Mouse (Mus musculus): Measurements from ENCODE around the gene Sytl1. TPM values are rescaled to one million over a fixed set of nuclear protein-coding genes. Genes with fewer than 3 reads are reported as not detected.
A peak's percentile ranks its signal among the peaks of the same experiment; 100 is the strongest.

The Sytl1 gene
- polyA plus RNA-seq, 1 experiment from 2014 or later = 9.3 TPM

- H3K36me3 ChIP-seq (ENCODE audit: control insufficient read depth, insufficient read depth, low read length) = no peaks in the 10 kb centered on the region
- ATAC-seq (ENCODE audit: insufficient number of reproducible peaks, insufficient read depth, low FRiP score, low read depth) = peak; percentile 67
These were observed 50.2 kb downstream of the Sytl1 start for GRCm38 (mm10) chr4:133212562-133213267.

GRCm38 (mm10) chr4:133211751-133212561 is 51.0 kb downstream of the Sytl1 start, which contains the start of the genes Cd164l2 and Gpr3:
Gene Cd164l2 (plus strand): TSS chr4:133212131.
Gene Gpr3 (minus strand): TSS chr4:133212536.
- ATAC-seq (ENCODE audit: insufficient number of reproducible peaks, insufficient read depth, low FRiP score, low read depth) = peak; percentile 31; the same call in 1 of the 2 replicates
- peak within 1 kb of the TSS; percentile 42; the same call in 1 of the 2 replicates for H3K9ac ChIP-seq (replicated peaks; ENCODE audit: low read depth, low read length)
- H3K4me2 ChIP-seq (replicated peaks; ENCODE audit: low read depth, low read length) = peak within 1 kb of the TSS; percentile 99
- H3K27me3 ChIP-seq (ENCODE audit: control insufficient read depth, insufficient read depth, low read length) = no peaks in the 10 kb centered on the region
- no peak within 1 kb of the TSS for H3K27ac ChIP-seq (ENCODE audit: low read length)
- H3K9me3 ChIP-seq (ENCODE audit: control insufficient read depth, low read depth, low read length) = no peaks in the 10 kb centered on the region
- peaks cover 15% of the 10 kb centered on the region; the same call in 1 of the 2 replicates for H3K4me1 ChIP-seq (ENCODE audit: control insufficient read depth, insufficient read depth, low read length)
- 2% methylated on average over 48 of the region's 52 CpGs for WGBS
- H3K4me3 ChIP-seq (ENCODE audit: low read depth, low read length) = peak within 1 kb of the TSS; percentile 64
- H3K36me3 ChIP-seq (ENCODE audit: control insufficient read depth, insufficient read depth, low read length) = no peaks in the 10 kb centered on the region

More at GRCm38 (mm10) chr4:133212562-133213267, 50.2 kb downstream of the Sytl1 start:
- no peaks in the 10 kb centered on the region for H3K9me3 ChIP-seq (ENCODE audit: control insufficient read depth, low read depth, low read length)
- H3K27me3 ChIP-seq (ENCODE audit: control insufficient read depth, insufficient read depth, low read length) = no peaks in the 10 kb centered on the region
- H3K4me2 ChIP-seq (replicated peaks; ENCODE audit: low read depth, low read length) = peak overlapping the region; percentile 99
- H3K9ac ChIP-seq (replicated peaks; ENCODE audit: low read depth, low read length) = peak overlapping the region; percentile 42; the same call in 1 of the 2 replicates
- H3K27ac ChIP-seq (ENCODE audit: low read length) = no peak overlapping the region
- peaks cover 15% of the 10 kb centered on the region; the same call in 1 of the 2 replicates for H3K4me1 ChIP-seq (ENCODE audit: control insufficient read depth, insufficient read depth, low read length)
- H3K4me3 ChIP-seq (ENCODE audit: low read depth, low read length) = peak overlapping the region; percentile 64
- WGBS = 1% methylated on average over 44 of the region's 44 CpGs

- Histone ChIP-seq H3K4me3 (ENCODE audit: low read depth, low read length) (no peak overlapping the region), H3K4me1 (ENCODE audit: control insufficient read depth, insufficient read depth, low read length) (peaks cover 15% of the 10 kb centered on the region; the same call in 1 of the 2 replicates), H3K27me3 (ENCODE audit: control insufficient read depth, insufficient read depth, low read length) (no peaks in the 10 kb centered on the region), H3K9me3 (ENCODE audit: control insufficient read depth, low read depth, low read length) (no peaks in the 10 kb centered on the region), H3K9ac (replicated peaks; ENCODE audit: low read depth, low read length) (no peak overlapping the region), H3K27ac (ENCODE audit: low read length) (no peak overlapping the region), H3K36me3 (ENCODE audit: control insufficient read depth, insufficient read depth, low read length) (no peaks in the 10 kb centered on the region), H3K4me2 (replicated peaks; ENCODE audit: low read depth, low read length) (no peak overlapping the region)
- 96% methylated on average over 19 of the region's 19 CpGs for WGBS
- no peak for ATAC-seq (ENCODE audit: insufficient number of reproducible peaks, insufficient read depth, low FRiP score, low read depth)
These were observed 52.0 kb downstream of the Sytl1 start for GRCm38 (mm10) chr4:133210788-133211390.

GRCm38 (mm10) chr4:133210023-133210787 is 52.7 kb downstream of the Sytl1 start:
- Histone ChIP-seq H3K27ac (ENCODE audit: low read length) (no peak overlapping the region), H3K4me1 (ENCODE audit: control insufficient read depth, insufficient read depth, low read length) (peaks cover 15% of the 10 kb centered on the region; the same call in 1 of the 2 replicates), H3K4me3 (ENCODE audit: low read depth, low read length) (no peak overlapping the region), H3K4me2 (replicated peaks; ENCODE audit: low read depth, low read length) (no peak overlapping the region), H3K36me3 (ENCODE audit: control insufficient read depth, insufficient read depth, low read length) (no peaks in the 10 kb centered on the region), H3K27me3 (ENCODE audit: control insufficient read depth, insufficient read depth, low read length) (no peaks in the 10 kb centered on the region), H3K9ac (replicated peaks; ENCODE audit: low read depth, low read length) (no peak overlapping the region), H3K9me3 (ENCODE audit: control insufficient read depth, low read depth, low read length) (no peaks in the 10 kb centered on the region)
- 94% methylated on average over 24 of the region's 24 CpGs for WGBS
- no peak for ATAC-seq (ENCODE audit: insufficient number of reproducible peaks, insufficient read depth, low FRiP score, low read depth)

GRCm38 (mm10) chr4:133209366-133209765 is 53.5 kb downstream of the Sytl1 start:
- Histone ChIP-seq H3K4me1 (ENCODE audit: control insufficient read depth, insufficient read depth, low read length) (peaks cover 21% of the 10 kb centered on the region; the same call in 1 of the 2 replicates), H3K27ac (ENCODE audit: low read length) (no peak overlapping the region), H3K36me3 (ENCODE audit: control insufficient read depth, insufficient read depth, low read length) (no peaks in the 10 kb centered on the region), H3K4me3 (ENCODE audit: low read depth, low read length) (no peak overlapping the region), H3K9me3 (ENCODE audit: control insufficient read depth, low read depth, low read length) (no peaks in the 10 kb centered on the region), H3K9ac (replicated peaks; ENCODE audit: low read depth, low read length) (no peak overlapping the region), H3K27me3 (ENCODE audit: control insufficient read depth, insufficient read depth, low read length) (no peaks in the 10 kb centered on the region), H3K4me2 (replicated peaks; ENCODE audit: low read depth, low read length) (no peak overlapping the region)
- ATAC-seq (ENCODE audit: insufficient number of reproducible peaks, insufficient read depth, low FRiP score, low read depth) = no peak
- 4% methylated on average over 11 of the region's 11 CpGs for WGBS

DNA sequence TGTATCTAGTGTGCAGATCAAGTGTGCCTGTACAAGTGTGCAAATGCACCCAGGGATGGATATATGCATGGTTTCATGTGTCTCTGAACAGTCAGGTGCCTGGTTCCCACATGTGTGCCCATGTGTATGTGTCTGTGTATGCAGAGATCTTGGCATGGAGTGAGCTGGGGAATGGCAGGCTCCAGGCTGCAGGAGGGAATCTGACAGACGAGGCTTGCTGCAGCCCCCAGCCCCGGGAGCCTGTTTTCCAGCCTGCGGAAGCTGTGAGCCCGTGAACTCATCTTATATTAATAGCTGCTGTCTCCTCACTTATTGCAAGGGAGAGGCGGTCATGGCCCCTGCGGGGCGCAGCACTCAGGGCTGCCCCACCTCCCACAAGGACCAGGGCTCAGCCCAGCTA is 58.5 kb downstream of the Sytl1 start:
- Histone ChIP-seq H3K4me1 (ENCODE audit: control insufficient read depth, insufficient read depth, low read length) (peaks cover 28% of the 10 kb centered on the region), H3K27me3 (ENCODE audit: control insufficient read depth, insufficient read depth, low read length) (no peaks in the 10 kb centered on the region), H3K4me3 (ENCODE audit: low read depth, low read length) (no peak overlapping the region), H3K9ac (replicated peaks; ENCODE audit: low read depth, low read length) (0 out of 2 replicates have a peak overlapping the region, but pooled peaks have one; percentile 3), H3K9me3 (ENCODE audit: control insufficient read depth, low read depth, low read length) (no peaks in the 10 kb centered on the region), H3K27ac (ENCODE audit: low read length) (peak overlapping the region; percentile 61; the same call in 1 of the 2 replicates), H3K4me2 (replicated peaks; ENCODE audit: low read depth, low read length) (no peak overlapping the region), H3K36me3 (ENCODE audit: control insufficient read depth, insufficient read depth, low read length) (no peaks in the 10 kb centered on the region; the same call in 1 of the 2 replicates)
- 14% methylated on average over 7 of the region's 7 CpGs for WGBS
- no peak for ATAC-seq (ENCODE audit: insufficient number of reproducible peaks, insufficient read depth, low FRiP score, low read depth)

GRCm38 (mm10) chr4:133203591-133203990 is 59.3 kb downstream of the Sytl1 start:
- Histone ChIP-seq H3K9ac (replicated peaks; ENCODE audit: low read depth, low read length) (no peak overlapping the region), H3K4me2 (replicated peaks; ENCODE audit: low read depth, low read length) (no peak overlapping the region), H3K4me3 (ENCODE audit: low read depth, low read length) (no peak overlapping the region), H3K9me3 (ENCODE audit: control insufficient read depth, low read depth, low read length) (no peaks in the 10 kb centered on the region), H3K27me3 (ENCODE audit: control insufficient read depth, insufficient read depth, low read length) (no peaks in the 10 kb centered on the region), H3K4me1 (ENCODE audit: control insufficient read depth, insufficient read depth, low read length) (peaks cover 34% of the 10 kb centered on the region), H3K36me3 (ENCODE audit: control insufficient read depth, insufficient read depth, low read length) (no peaks in the 10 kb centered on the region; the same call in 1 of the 2 replicates), H3K27ac (ENCODE audit: low read length) (no peak overlapping the region)
- no peak for ATAC-seq (ENCODE audit: insufficient number of reproducible peaks, insufficient read depth, low FRiP score, low read depth)
- WGBS = 63% methylated on average over 3 of the region's 3 CpGs
